Mouse (Mus musculus) CH12.LX (cell line): ENCODE results near the gene Rbms1.

Experiments
- CHD1 ChIP-seq: IDR thresholded peaks from 2 replicates; pipeline ENCODE4 v1.6.1; 2012; ENCODE audit warnings: low read depth, low read length, improper control_type of control experiment, inconsistent platforms
- CTCF ChIP-seq, 2 experiments: IDR thresholded peaks in 1 of 2; conservative IDR thresholded peaks in 1 of 2; 2 replicates each; pipeline ENCODE4 v1.5.1; 2011 to 2012; ENCODE audit warnings: low read depth in 2 of 2, low read length in 2 of 2, improper control_type of control experiment in 1 of 2, inconsistent platforms in 1 of 2, mild to moderate bottlenecking in 1 of 2, moderate library complexity in 1 of 2
- ELF1 ChIP-seq: IDR thresholded peaks from 2 replicates; pipeline ENCODE4 v1.6.1; 2014; ENCODE audit warnings: low read depth, mild to moderate bottlenecking, inconsistent platforms, low read length, improper control_type of control experiment
- ZNF384 ChIP-seq: IDR thresholded peaks from 2 replicates; pipeline ENCODE4 v1.6.1; 2012; ENCODE audit warnings: low read depth, low read length, improper control_type of control experiment, inconsistent platforms

- TF ChIP-seq ZNF384 = no peak
- TF ChIP-seq CHD1 = no peak
- no peak for TF ChIP-seq ELF1
- TF ChIP-seq CTCF (conservative IDR thresholded peaks at IDR 0.05 in 1 of 2, IDR thresholded peaks at IDR 0.05 in 1 of 2; ENCODE audit: low read depth in 2 of 2, low read length in 2 of 2) = no peak
Measured at GRCm38 (mm10) chr2:60893042-60893441, 70.0 kb downstream of the Rbms1 start.
